Mouse (Mus musculus): ENCODE measurements around the gene Cdca5. TPM values are rescaled to one million over a fixed set of nuclear protein-coding genes. Genes with fewer than 3 reads are reported as not detected.

Gene Cdca5
- polyA plus RNA-seq, 1 experiment from 2014 or later, result 32.9 TPM

DNA sequence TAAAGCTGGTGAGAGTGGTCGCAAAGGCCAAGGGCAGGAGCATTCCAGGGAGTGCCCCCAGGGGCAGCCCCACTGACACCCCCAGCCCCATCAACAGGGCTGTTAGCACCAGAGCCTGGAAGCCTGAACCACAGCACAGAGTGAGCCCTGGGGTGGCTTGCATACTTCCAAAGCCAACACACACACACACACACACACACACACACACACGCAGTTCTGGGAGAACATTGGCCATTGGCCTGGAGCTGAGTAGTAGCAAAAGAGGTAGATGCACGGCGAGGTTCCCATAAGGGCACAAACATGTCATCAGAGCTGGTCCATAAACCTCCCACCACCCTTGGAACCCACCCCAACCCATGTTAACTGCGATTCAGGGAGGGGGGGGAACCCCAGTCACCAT lies 18.2 kb upstream of the Cdca5 start:
- 24% methylated on average over 5 of the region's 5 CpGs for WGBS
- Histone ChIP-seq H3K4me3 (replicated peaks) (peak overlapping the region; percentile 48), H3K4me2 (replicated peaks) (peak overlapping the region; percentile 92), H3K27ac (peak overlapping the region; percentile 76), H3K4me1 (replicated peaks) (peaks cover 33% of the 10 kb centered on the region), H3K27me3 (replicated peaks) (no peaks in the 10 kb centered on the region), H3K9ac (peak overlapping the region; percentile 54), H3K9me3 (no peaks in the 10 kb centered on the region), H3K36me3 (peaks cover 26% of the 10 kb centered on the region)
- ATAC-seq, result 0 out of 2 replicates have a peak, but pooled peaks have one; percentile 0

DNA sequence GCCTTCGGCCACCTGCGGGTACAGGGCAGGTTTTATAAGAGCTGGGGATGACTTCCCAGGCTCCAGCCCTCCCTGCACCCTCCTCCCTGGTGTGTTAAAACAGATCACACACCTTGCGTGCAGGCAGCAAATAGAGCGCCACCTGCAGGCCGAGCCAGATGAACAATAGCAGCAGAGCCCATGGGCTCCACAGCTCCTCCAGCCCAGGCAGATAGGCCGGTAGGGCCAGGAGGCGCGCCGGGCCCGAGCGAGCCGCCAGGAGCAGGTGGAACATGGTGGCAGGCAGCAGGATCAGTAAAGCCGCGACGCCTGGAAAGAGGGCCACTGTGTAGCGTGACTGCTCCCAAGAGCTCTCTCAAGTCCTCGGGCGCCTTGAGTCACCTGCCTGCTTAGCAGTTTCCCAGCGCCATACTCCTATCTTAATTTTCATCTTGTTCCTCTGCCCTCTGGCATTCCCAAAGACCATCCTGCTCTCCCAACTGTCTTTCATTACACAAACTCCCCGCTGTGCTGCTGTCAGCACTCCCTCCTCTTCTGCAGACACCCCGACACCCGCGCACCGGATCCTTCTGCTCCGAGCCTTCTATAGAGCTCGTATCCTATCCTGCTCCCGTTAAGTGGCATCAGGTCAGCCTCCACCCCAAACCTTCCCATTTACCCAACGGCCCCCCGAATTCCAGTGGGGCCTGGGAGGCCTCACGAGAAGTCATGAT lies 17.6 kb upstream of the Cdca5 start:
- H3K9ac ChIP-seq, result peak overlapping the region; percentile 54
- under 1% methylated on average over 30 of the region's 30 CpGs for WGBS

DNA sequence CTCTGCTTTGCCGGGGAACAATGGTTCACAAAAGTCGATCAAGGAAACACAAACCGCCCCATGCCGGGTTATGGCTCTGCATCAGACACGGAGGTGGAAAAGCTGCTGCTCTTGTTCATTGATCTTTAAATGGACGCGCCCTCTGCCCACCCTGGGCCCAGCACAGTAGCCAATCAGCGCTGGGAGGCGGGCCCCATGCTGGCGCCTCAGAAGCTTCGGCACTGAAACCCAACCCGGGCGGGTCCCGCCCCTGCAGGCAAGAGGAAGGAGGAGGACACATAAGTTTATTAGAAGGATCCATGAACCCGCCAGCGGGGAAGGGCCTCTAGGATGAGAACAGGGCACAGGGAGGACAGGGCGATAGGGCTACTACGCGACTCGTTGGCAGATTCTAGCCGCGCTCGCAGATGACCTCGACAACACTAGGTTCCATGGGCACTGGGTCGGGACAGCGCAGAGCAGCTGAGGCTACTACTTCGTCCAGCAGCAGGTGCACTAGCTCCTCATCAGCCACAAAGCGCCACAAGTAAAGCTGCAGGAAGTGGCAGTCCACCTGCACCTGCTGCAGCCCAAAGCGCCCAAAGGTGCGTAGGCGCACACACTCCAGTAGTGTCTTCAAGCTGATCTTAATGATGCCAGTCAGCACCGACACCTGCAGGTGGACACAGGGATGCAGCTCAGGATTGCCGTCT lies 16.9 kb upstream of the Cdca5 start, which contains the start of gene Tm7sf2:
TSS of gene Tm7sf2 (minus strand) at position 650 of the 692 bp plus-strand sequence.
- peaks cover 26% of the 10 kb centered on the region for H3K36me3 ChIP-seq
- WGBS, result 7% methylated on average over 33 of the region's 33 CpGs
- no peaks in the 10 kb centered on the region for H3K9me3 ChIP-seq
- H3K9ac ChIP-seq, result peak within 1 kb of the TSS; percentile 54
- peak; percentile 97 for ATAC-seq
- peak within 1 kb of the TSS; percentile 76 for H3K27ac ChIP-seq
- H3K4me3 ChIP-seq (replicated peaks), result peak within 1 kb of the TSS; percentile 48
- H3K4me2 ChIP-seq (replicated peaks), result peak within 1 kb of the TSS; percentile 92
- H3K4me1 ChIP-seq (replicated peaks), result peaks cover 21% of the 10 kb centered on the region
- H3K27me3 ChIP-seq (replicated peaks), result no peaks in the 10 kb centered on the region

More for the DNA sequence above, 17.6 kb upstream of the Cdca5 start:
- ATAC-seq, result peak; percentile 70
- peaks cover 28% of the 10 kb centered on the region for H3K4me1 ChIP-seq (replicated peaks)
- peak overlapping the region; percentile 76 for H3K27ac ChIP-seq
- H3K27me3 ChIP-seq (replicated peaks), result no peaks in the 10 kb centered on the region
- peak overlapping the region; percentile 48 for H3K4me3 ChIP-seq (replicated peaks)
- no peaks in the 10 kb centered on the region for H3K9me3 ChIP-seq
- peak overlapping the region; percentile 92 for H3K4me2 ChIP-seq (replicated peaks)
- H3K36me3 ChIP-seq, result peaks cover 26% of the 10 kb centered on the region

DNA sequence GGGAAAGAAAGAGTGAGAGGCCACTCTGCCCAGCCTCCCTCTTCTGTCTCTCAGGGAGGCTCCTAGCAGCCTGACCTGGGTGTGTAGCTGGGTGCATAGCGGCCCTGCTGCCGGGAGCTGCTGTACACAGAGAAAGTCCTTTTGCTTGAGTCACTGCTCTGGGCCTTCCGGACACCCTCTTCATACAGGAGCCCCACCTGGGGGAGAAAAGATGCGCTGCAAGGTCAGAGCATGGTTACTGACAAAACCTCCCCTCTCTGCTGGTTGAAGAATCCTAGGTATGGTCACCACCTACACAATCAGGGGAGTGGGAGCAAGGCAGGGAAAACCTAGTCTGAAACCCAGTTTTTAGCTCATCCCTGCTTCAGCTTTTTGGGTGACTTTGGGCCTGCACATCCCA lies 15.8 kb upstream of the Cdca5 start:
- ATAC-seq, result no peak
- Histone ChIP-seq H3K4me3 (replicated peaks) (no peak overlapping the region), H3K36me3 (peaks cover 26% of the 10 kb centered on the region), H3K27me3 (replicated peaks) (no peaks in the 10 kb centered on the region), H3K27ac (no peak overlapping the region), H3K9me3 (no peaks in the 10 kb centered on the region), H3K4me2 (replicated peaks) (no peak overlapping the region), H3K4me1 (replicated peaks) (peaks cover 21% of the 10 kb centered on the region), H3K9ac (no peak overlapping the region)
- 61% methylated on average over 4 of the region's 4 CpGs for WGBS

DNA sequence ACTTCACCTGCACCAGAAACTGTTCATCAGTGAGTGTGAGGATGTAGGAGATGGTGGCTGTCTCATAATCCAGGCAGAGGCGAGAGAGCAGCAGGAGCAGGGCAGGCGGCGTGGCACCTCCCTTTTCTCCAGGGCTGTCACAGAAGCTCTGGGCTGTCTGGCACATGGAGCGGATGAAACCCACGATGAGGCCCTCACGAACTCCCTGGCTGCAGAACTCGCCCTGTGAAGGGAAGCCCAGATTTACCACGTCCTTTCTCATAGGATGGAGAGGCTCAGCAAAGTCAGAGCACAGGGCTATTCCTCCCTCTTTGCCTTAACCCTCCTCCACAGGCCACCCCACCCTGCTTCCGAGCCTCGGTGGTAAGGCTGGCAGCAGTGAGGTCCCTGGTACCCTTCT lies 14.9 kb upstream of the Cdca5 start:
- peaks cover 21% of the 10 kb centered on the region for H3K4me1 ChIP-seq (replicated peaks)
- no peak overlapping the region for H3K27ac ChIP-seq
- H3K4me3 ChIP-seq (replicated peaks), result no peak overlapping the region
- no peaks in the 10 kb centered on the region for H3K27me3 ChIP-seq (replicated peaks)
- 91% methylated on average over 10 of the region's 10 CpGs for WGBS
- H3K9me3 ChIP-seq, result no peaks in the 10 kb centered on the region
- peaks cover 26% of the 10 kb centered on the region for H3K36me3 ChIP-seq
- no peak overlapping the region for H3K4me2 ChIP-seq (replicated peaks)
- ATAC-seq, result no peak
- H3K9ac ChIP-seq, result no peak overlapping the region

DNA sequence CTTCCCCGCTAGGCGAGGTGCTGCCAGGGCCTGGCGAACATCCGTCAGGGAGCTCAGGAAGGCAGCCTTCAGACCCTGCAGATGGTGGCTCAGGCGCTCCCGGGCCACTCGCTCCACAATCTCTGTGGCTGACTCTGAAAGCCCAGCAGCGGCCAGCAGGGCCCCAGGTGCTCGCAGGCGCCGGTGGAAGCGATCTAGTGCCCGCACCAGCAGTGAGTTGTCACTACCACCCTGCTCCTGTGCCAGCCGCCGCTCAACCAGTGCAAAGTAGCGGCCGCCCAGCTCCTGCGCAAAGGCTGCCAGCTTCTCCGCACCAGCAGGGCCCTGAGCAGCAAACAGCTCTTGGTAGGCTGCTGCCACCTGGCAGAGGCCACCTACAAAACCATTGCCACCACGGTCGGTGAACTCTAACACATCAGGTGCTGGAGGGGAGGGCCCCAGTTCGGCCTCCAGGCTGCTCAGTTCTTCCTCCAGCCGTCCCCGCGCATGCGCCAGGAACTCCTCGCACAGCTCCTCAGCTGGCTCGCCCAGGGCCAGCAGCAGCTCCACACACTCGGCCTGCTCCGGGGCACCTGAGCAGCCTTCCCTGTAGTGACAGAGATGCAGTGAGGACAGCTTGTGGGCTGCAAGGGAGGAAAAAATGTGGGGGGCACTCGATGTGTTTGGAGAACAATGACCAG lies 14.1 kb upstream of the Cdca5 start:
- Histone ChIP-seq H3K27me3 (replicated peaks) (no peaks in the 10 kb centered on the region), H3K36me3 (peaks cover 26% of the 10 kb centered on the region), H3K9me3 (no peaks in the 10 kb centered on the region), H3K4me1 (replicated peaks) (peaks cover 21% of the 10 kb centered on the region), H3K4me2 (replicated peaks) (no peak overlapping the region), H3K4me3 (replicated peaks) (no peak overlapping the region), H3K27ac (no peak overlapping the region), H3K9ac (no peak overlapping the region)
- 87% methylated on average over 31 of the region's 31 CpGs for WGBS
- ATAC-seq, result no peak

DNA sequence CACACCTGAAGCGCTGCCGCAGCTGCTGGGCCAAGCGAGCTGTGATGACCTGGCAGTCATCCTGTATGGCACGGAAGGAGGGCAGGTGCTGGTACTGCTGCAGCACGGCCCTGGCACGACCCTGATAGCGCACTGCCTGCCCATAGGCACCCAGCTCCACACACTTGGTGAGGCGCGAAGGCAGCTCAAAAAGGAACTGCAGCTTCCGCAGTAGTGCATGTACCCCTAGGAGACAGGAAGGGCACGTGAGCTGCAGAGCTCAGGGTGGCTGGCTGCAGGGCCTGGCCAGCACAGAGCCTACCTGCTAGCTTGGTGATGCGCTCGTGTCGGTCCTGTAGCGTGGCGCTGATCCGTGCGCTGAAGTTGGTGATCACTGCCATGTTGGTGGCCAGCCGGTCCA lies 13.5 kb upstream of the Cdca5 start:
- Histone ChIP-seq H3K27me3 (replicated peaks) (no peaks in the 10 kb centered on the region), H3K4me2 (replicated peaks) (no peak overlapping the region), H3K36me3 (peaks cover 26% of the 10 kb centered on the region), H3K9me3 (no peaks in the 10 kb centered on the region), H3K4me1 (replicated peaks) (peaks cover 24% of the 10 kb centered on the region), H3K9ac (no peak overlapping the region), H3K27ac (no peak overlapping the region), H3K4me3 (replicated peaks) (no peak overlapping the region)
- 94% methylated on average over 19 of the region's 19 CpGs for WGBS
- ATAC-seq, result no peak

DNA sequence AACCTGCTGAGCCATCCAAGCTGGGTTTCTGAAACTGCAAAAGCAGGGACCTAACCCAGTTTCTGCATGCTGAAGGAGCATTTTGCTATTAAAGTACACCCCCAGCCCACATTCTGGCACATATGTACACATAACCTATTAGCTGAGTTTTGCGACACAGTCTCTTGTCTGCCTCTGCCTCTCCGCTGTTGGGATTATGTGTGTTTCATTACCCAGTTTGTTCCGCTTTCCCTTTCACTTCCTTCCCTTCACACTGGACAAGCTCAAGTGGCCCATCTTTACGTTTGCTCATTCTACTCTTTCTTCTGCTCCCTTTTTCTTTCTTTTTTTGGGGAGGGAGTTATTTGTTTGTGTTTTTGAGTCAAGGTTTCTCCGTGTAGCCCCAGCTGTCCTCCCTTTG lies 10.9 kb upstream of the Cdca5 start:
- H3K36me3 ChIP-seq, result peaks cover 26% of the 10 kb centered on the region

DNA sequence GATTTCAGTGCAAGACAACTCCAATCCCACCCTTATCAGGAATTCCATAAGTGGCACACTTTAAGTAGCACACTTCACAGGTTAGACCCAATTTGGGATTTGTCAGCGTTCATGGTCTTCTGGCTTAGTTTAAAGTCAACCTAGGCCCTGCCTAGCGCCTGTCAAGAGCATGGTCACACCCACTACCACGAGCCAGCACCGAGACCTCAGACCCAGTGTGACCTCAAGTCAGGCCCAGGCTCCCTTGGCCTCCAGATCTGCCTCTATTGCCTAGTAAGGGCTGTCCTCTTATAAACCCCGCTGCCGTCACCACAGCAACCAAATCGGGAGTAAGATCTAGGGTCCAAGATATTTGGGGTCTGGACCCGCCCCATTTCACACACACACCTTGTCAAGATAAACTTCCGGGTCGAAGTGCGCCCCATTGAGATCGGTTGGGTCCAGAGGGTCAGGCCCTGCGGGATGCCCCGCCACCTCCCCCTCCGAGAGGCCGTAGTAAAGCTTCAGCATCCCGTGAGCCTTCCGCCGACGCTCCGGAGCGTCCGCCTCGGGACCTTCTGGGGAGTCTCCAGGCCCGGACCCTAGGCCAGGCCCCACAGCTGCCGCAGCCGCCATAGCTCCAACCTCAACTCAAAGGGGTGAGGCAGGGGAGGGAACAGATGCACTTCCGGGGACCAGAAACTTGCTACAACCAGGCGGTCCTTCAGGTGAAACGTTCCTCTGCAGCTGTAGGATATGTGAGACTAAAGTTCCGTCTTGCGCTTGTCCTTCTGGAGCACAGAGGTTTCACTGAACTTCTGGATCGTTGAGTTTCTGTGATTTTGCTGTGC lies 8.0 kb upstream of the Cdca5 start, which contains the start of gene Vps51:
TSS of gene Vps51 (minus strand) at position 668 of the 830 bp plus-strand sequence.
- ATAC-seq, result peak; percentile 93
- H3K4me1 ChIP-seq (replicated peaks), result peaks cover 9% of the 10 kb centered on the region
- peak within 1 kb of the TSS; percentile 84 for H3K4me2 ChIP-seq (replicated peaks)
- peak within 1 kb of the TSS; percentile 81 for H3K9ac ChIP-seq
- no peaks in the 10 kb centered on the region for H3K27me3 ChIP-seq (replicated peaks)
- no peaks in the 10 kb centered on the region for H3K9me3 ChIP-seq
- peak within 1 kb of the TSS; percentile 85 for H3K4me3 ChIP-seq (replicated peaks)
- peak within 1 kb of the TSS; percentile 89 for H3K27ac ChIP-seq
- WGBS, result 1% methylated on average over 33 of the region's 33 CpGs
- H3K36me3 ChIP-seq, result peaks cover 14% of the 10 kb centered on the region

More for the DNA sequence above, 10.9 kb upstream of the Cdca5 start:
- Histone ChIP-seq H3K4me2 (replicated peaks) (no peak overlapping the region), H3K4me3 (replicated peaks) (no peak overlapping the region), H3K4me1 (replicated peaks) (peaks cover 9% of the 10 kb centered on the region), H3K27ac (no peak overlapping the region), H3K27me3 (replicated peaks) (no peaks in the 10 kb centered on the region), H3K9ac (no peak overlapping the region), H3K9me3 (no peaks in the 10 kb centered on the region)
- 87% methylated on average over 5 of the region's 5 CpGs for WGBS
- ATAC-seq, result no peak

DNA sequence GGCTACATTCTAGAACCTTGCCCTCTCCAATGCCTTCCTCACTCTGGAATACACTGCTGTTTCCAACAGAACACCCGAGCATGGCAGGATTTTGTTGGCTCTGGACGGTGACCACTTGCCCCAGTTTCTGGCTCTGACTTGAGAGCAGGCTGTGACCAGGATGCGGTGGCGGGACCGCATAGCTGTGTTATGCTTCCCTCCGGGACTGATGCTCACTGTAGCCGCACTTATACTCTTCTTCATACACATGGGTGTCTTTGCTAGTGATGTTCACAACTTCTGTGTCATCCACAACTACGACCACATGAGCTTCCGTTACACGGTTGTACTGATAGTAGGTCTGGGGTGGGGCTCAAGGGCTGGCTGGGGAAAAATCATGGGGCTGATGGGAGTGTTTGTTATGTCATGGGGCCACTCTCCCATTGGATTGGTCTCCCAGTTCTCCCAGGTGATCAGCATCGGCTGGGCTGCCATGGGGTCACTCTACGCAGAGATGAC lies 4.8 kb upstream of the Cdca5 start, which contains the start of gene Tmem262:
TSS of gene Tmem262 (plus strand) at position 51 of the 498 bp plus-strand sequence.
- no peaks in the 10 kb centered on the region for H3K27me3 ChIP-seq (replicated peaks)
- H3K4me2 ChIP-seq (replicated peaks), result no peak within 1 kb of the TSS
- 92% methylated on average over 12 of the region's 12 CpGs for WGBS
- H3K4me1 ChIP-seq (replicated peaks), result peaks cover 15% of the 10 kb centered on the region
- no peak within 1 kb of the TSS for H3K9ac ChIP-seq
- H3K4me3 ChIP-seq (replicated peaks), result no peak within 1 kb of the TSS
- H3K27ac ChIP-seq, result no peak within 1 kb of the TSS
- ATAC-seq, result no peak
- H3K36me3 ChIP-seq, result peaks cover 21% of the 10 kb centered on the region
- H3K9me3 ChIP-seq, result no peaks in the 10 kb centered on the region

DNA sequence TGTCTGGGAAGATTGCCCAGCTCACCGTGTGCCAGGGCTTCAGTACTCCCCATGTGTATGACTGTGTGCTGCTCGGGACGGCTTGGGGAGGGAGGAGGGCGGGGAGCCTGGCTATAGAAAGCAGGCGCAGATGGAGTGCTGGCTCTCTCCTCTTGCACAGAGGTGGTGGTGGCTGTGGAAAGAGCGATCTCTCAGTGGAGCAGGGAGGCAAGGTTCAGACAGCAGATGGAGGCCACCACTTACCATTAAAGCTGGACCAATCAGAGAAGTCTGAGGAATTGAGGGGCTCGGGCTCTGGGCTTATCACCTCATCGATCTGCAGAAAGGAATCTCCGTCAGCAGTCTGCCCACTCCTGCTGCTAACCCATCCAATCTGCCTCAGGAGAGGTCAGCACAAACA lies 2.6 kb upstream of the Cdca5 start, which contains the start of gene Gm28374:
TSS of gene Gm28374 (minus strand) at position 101 of the 400 bp plus-strand sequence.
- no peaks in the 10 kb centered on the region for H3K27me3 ChIP-seq (replicated peaks)
- no peak within 1 kb of the TSS for H3K9ac ChIP-seq
- H3K36me3 ChIP-seq, result peaks cover 26% of the 10 kb centered on the region
- H3K9me3 ChIP-seq, result no peaks in the 10 kb centered on the region
- no peak within 1 kb of the TSS for H3K4me3 ChIP-seq (replicated peaks)
- no peak within 1 kb of the TSS for H3K4me2 ChIP-seq (replicated peaks)
- H3K4me1 ChIP-seq (replicated peaks), result peaks cover 10% of the 10 kb centered on the region
- no peak within 1 kb of the TSS for H3K27ac ChIP-seq
- no peak for ATAC-seq
- 89% methylated on average over 9 of the region's 9 CpGs for WGBS
